Mouse (Mus musculus): ENCODE results near the gene Zpbp2. TPM values are rescaled to one million over a fixed set of nuclear protein-coding genes. Genes with fewer than 3 reads are reported as not detected.

Zpbp2 gene
- polyA plus RNA-seq, 1 experiment: 0.23 TPM

GRCm38 (mm10) chr11:98580301-98581121 is 29.6 kb downstream of the Zpbp2 start:
- TF ChIP-seq CTCF (IDR thresholded peaks at IDR 0.05; ENCODE audit: extremely low read depth, insufficient read depth, low read length) (no peak), POLR2A (IDR thresholded peaks at IDR 0.05; ENCODE audit: extremely low read depth, insufficient read depth, low read length) (no peak)
- H3K27ac ChIP-seq (ENCODE audit: insufficient read depth, low read length): no peak overlapping the region
- H3K4me1 ChIP-seq (ENCODE audit: control insufficient read depth, insufficient read depth, low read length): peaks cover 2% of the 10 kb centered on the region; the same call in 1 of the 2 replicates
- H3K4me3 ChIP-seq (ENCODE audit: insufficient read depth, low read length): no peak overlapping the region

- Histone ChIP-seq H3K4me1 (ENCODE audit: control insufficient read depth, insufficient read depth, low read length) (peaks cover 5% of the 10 kb centered on the region; the same call in 1 of the 2 replicates), H3K27ac (ENCODE audit: insufficient read depth, low read length) (no peak overlapping the region), H3K4me3 (ENCODE audit: insufficient read depth, low read length) (no peak overlapping the region)
- TF ChIP-seq POLR2A (IDR thresholded peaks at IDR 0.05; ENCODE audit: extremely low read depth, insufficient read depth, low read length) (no peak), CTCF (IDR thresholded peaks at IDR 0.05; ENCODE audit: extremely low read depth, insufficient read depth, low read length) (no peak)
Measured at GRCm38 (mm10) chr11:98581286-98582029, 30.6 kb downstream of the Zpbp2 start.

GRCm38 (mm10) chr11:98582030-98582388 is 31.1 kb downstream of the Zpbp2 start:
- TF ChIP-seq POLR2A (IDR thresholded peaks at IDR 0.05; ENCODE audit: extremely low read depth, insufficient read depth, low read length): no peak
- TF ChIP-seq CTCF (IDR thresholded peaks at IDR 0.05; ENCODE audit: extremely low read depth, insufficient read depth, low read length): no peak
- Histone ChIP-seq H3K4me1 (ENCODE audit: control insufficient read depth, insufficient read depth, low read length) (peaks cover 5% of the 10 kb centered on the region; the same call in 1 of the 2 replicates), H3K4me3 (ENCODE audit: insufficient read depth, low read length) (no peak overlapping the region), H3K27ac (ENCODE audit: insufficient read depth, low read length) (no peak overlapping the region)

GRCm38 (mm10) chr11:98582551-98583264 is 31.8 kb downstream of the Zpbp2 start:
- H3K4me1 ChIP-seq (ENCODE audit: control insufficient read depth, insufficient read depth, low read length): peaks cover 5% of the 10 kb centered on the region; the same call in 1 of the 2 replicates
- H3K27ac ChIP-seq (ENCODE audit: insufficient read depth, low read length): no peak overlapping the region
- TF ChIP-seq CTCF (IDR thresholded peaks at IDR 0.05; ENCODE audit: extremely low read depth, insufficient read depth, low read length) (no peak), POLR2A (IDR thresholded peaks at IDR 0.05; ENCODE audit: extremely low read depth, insufficient read depth, low read length) (no peak)
- H3K4me3 ChIP-seq (ENCODE audit: insufficient read depth, low read length): no peak overlapping the region

- Histone ChIP-seq H3K4me3 (ENCODE audit: insufficient read depth, low read length) (no peak overlapping the region), H3K27ac (ENCODE audit: insufficient read depth, low read length) (no peak overlapping the region), H3K4me1 (ENCODE audit: control insufficient read depth, insufficient read depth, low read length) (peaks cover 5% of the 10 kb centered on the region; the same call in 1 of the 2 replicates)
- no peak for TF ChIP-seq POLR2A (IDR thresholded peaks at IDR 0.05; ENCODE audit: extremely low read depth, insufficient read depth, low read length)
- TF ChIP-seq CTCF (IDR thresholded peaks at IDR 0.05; ENCODE audit: extremely low read depth, insufficient read depth, low read length): no peak
Measured at GRCm38 (mm10) chr11:98583265-98583552, 32.3 kb downstream of the Zpbp2 start.

GRCm38 (mm10) chr11:98583571-98583970 is 32.7 kb downstream of the Zpbp2 start:
- H3K4me1 ChIP-seq (ENCODE audit: control insufficient read depth, insufficient read depth, low read length): peaks cover 5% of the 10 kb centered on the region; the same call in 1 of the 2 replicates
- no peak for TF ChIP-seq POLR2A (IDR thresholded peaks at IDR 0.05; ENCODE audit: extremely low read depth, insufficient read depth, low read length)
- no peak for TF ChIP-seq CTCF (IDR thresholded peaks at IDR 0.05; ENCODE audit: extremely low read depth, insufficient read depth, low read length)
- H3K4me3 ChIP-seq (ENCODE audit: insufficient read depth, low read length): no peak overlapping the region
- H3K27ac ChIP-seq (ENCODE audit: insufficient read depth, low read length): no peak overlapping the region

GRCm38 (mm10) chr11:98584146-98584545 is 33.2 kb downstream of the Zpbp2 start:
- Histone ChIP-seq H3K4me3 (ENCODE audit: insufficient read depth, low read length) (no peak overlapping the region), H3K27ac (ENCODE audit: insufficient read depth, low read length) (no peak overlapping the region), H3K4me1 (ENCODE audit: control insufficient read depth, insufficient read depth, low read length) (peaks cover 5% of the 10 kb centered on the region; the same call in 1 of the 2 replicates)
- TF ChIP-seq POLR2A (IDR thresholded peaks at IDR 0.05; ENCODE audit: extremely low read depth, insufficient read depth, low read length): no peak
- TF ChIP-seq CTCF (IDR thresholded peaks at IDR 0.05; ENCODE audit: extremely low read depth, insufficient read depth, low read length): no peak

GRCm38 (mm10) chr11:98584629-98585177 is 33.8 kb downstream of the Zpbp2 start:
- no peak overlapping the region for H3K27ac ChIP-seq (ENCODE audit: insufficient read depth, low read length)
- no peak overlapping the region for H3K4me3 ChIP-seq (ENCODE audit: insufficient read depth, low read length)
- H3K4me1 ChIP-seq (ENCODE audit: control insufficient read depth, insufficient read depth, low read length): peaks cover 5% of the 10 kb centered on the region; the same call in 1 of the 2 replicates
- TF ChIP-seq POLR2A (IDR thresholded peaks at IDR 0.05; ENCODE audit: extremely low read depth, insufficient read depth, low read length) (no peak), CTCF (IDR thresholded peaks at IDR 0.05; ENCODE audit: extremely low read depth, insufficient read depth, low read length) (no peak)
